Mouse (Mus musculus) liver, embryonic 18 days (tissue): Measurements from ENCODE around the gene Zfp62. TPM values are rescaled to one million over a fixed set of nuclear protein-coding genes. Genes with fewer than 3 reads are reported as not detected.

ENCODE experiments used
- polyA plus RNA-seq: library from polyadenylated mRNA; depleted of rRNA; stranded (reverse); fragments of >200 nt; gene quantifications from 2 replicates; pipeline ENCODE4 v1.2.3, GENCODE M21; 2012; rRNA removed

Zfp62 gene
- 5.3 and 5.4 TPM in 2 replicates for polyA plus RNA-seq

GRCm38 (mm10) chr11:49203129-49203768, at the start of gene Zfp62:
Gene Zfp62 (plus strand): TSS chr11:49203292.

GRCm38 (mm10) chr11:49154077-49154476, 49.0 kb upstream of the Zfp62 start, which contains the start of gene Olfr1394:
Gene Olfr1394 (plus strand): TSS chr11:49154377.

GRCm38 (mm10) chr11:49186955-49187488, 16.1 kb upstream of the Zfp62 start, which contains the start of gene Btnl9:
Gene Btnl9 (minus strand): TSS chr11:49187159.

GRCm38 (mm10) chr11:49243727-49244594, 40.9 kb downstream of the Zfp62 start, which contains the start of gene Mgat1:
Gene Mgat1 (plus strand): TSS chr11:49244191.

Other genes starting within 250 kb of the Zfp62 start
- 0.42 TPM in 2 replicates for gene Olfr56, start 224.4 kb upstream of the Zfp62 start, polyA plus RNA-seq
- 0.67 and 0.99 TPM in 2 replicates for gene 9930111J21Rik1, start 223.9 kb upstream of the Zfp62 start, polyA plus RNA-seq
- 0.16 and 0.17 TPM in 2 replicates for gene Gm12185, start 211.1 kb upstream of the Zfp62 start, polyA plus RNA-seq
- gene Tgtp1, start 209.1 kb upstream of the Zfp62 start, polyA plus RNA-seq, result 9.5 and 11.9 TPM in 2 replicates
- gene 9930111J21Rik2, start 152.1 kb upstream of the Zfp62 start, polyA plus RNA-seq, result 1.9 TPM in 2 replicates
- gene Tgtp2, start 139.1 kb upstream of the Zfp62 start, polyA plus RNA-seq, result 1.8 and 5.0 TPM in 2 replicates
- 17.6 and 25.6 TPM in 2 replicates for gene Ifi47, start 126.7 kb upstream of the Zfp62 start, polyA plus RNA-seq
- gene Olfr1396, start 88.4 kb upstream of the Zfp62 start, polyA plus RNA-seq, result 0.02 TPM in 1 of 2 replicates, not detected in the other
- gene Olfr1395, start 61.0 kb upstream of the Zfp62 start, polyA plus RNA-seq, result not detected in 2 replicates
- not detected in 2 replicates for gene Olfr1394, start 48.9 kb upstream of the Zfp62 start, polyA plus RNA-seq
- gene Btnl9, start 16.1 kb upstream of the Zfp62 start, polyA plus RNA-seq, result 1.4 TPM in 2 replicates
- 44.3 and 46.4 TPM in 2 replicates for gene Mgat1, start 40.9 kb downstream of the Zfp62 start, polyA plus RNA-seq
- 0.10 and 0.14 TPM in 2 replicates for gene Olfr1393, start 75.0 kb downstream of the Zfp62 start, polyA plus RNA-seq
- 0.02 TPM in 2 replicates for gene Olfr1392, start 82.0 kb downstream of the Zfp62 start, polyA plus RNA-seq
- not detected in 2 replicates for gene Olfr10, start 101.4 kb downstream of the Zfp62 start, polyA plus RNA-seq
- gene Olfr1391, start 119.5 kb downstream of the Zfp62 start, polyA plus RNA-seq, result not detected in 2 replicates
- not detected in 2 replicates for gene Olfr1390, start 131.9 kb downstream of the Zfp62 start, polyA plus RNA-seq
- gene Olfr1389, start 219.8 kb downstream of the Zfp62 start, polyA plus RNA-seq, result not detected in 2 replicates
- 0.05 and 0.06 TPM in 2 replicates for gene Olfr1388, start 233.3 kb downstream of the Zfp62 start, polyA plus RNA-seq